Mouse (Mus musculus) neural tube, embryonic 11.5 days (tissue): ENCODE results near the gene Pde8a. TPM values are rescaled to one million over a fixed set of nuclear protein-coding genes. Genes with fewer than 3 reads are reported as not detected.

ENCODE experiments used
- ATAC-seq: fragments of 200-750 bp; cut with Nextera tagmentation; 2 replicates; pipeline ENCODE4 v1.8.0; 2017; ENCODE audit warnings: moderate number of reproducible peaks, mild to moderate bottlenecking, moderate TSS enrichment, moderate library complexity; ENCODE audit not compliant: insufficient read depth, low FRiP score, low TSS enrichment
- DNase-seq: peaks from one replicate; pipeline ENCODE4 v3.0.0-alpha.2; 2015; ENCODE audit warnings: low spot score
- H3K27ac ChIP-seq: fragments of 300-500 bp; sonication (generic); 2 replicates; pipeline ENCODE4 v1.5.1; 2014; ENCODE audit warnings: low read depth, mild to moderate bottlenecking, low read length
- H3K27me3 ChIP-seq: fragments of 300-500 bp; sonication (generic); 2 replicates; pipeline ENCODE4 v1.6.1; 2014; ENCODE audit warnings: mild to moderate bottlenecking, low read length, mixed read lengths; ENCODE audit not compliant: control insufficient read depth, insufficient read depth
- H3K36me3 ChIP-seq: fragments of 300-500 bp; sonication (generic); 2 replicates; pipeline ENCODE4 v1.6.1; 2014; ENCODE audit warnings: mild to moderate bottlenecking, low read length, moderate library complexity, mixed read lengths; ENCODE audit not compliant: control insufficient read depth, insufficient read depth
- H3K4me1 ChIP-seq: fragments of 300-500 bp; sonication (generic); 2 replicates; pipeline ENCODE4 v1.6.1; 2014; ENCODE audit warnings: low read length, mixed read lengths; ENCODE audit not compliant: control insufficient read depth, insufficient read depth
- H3K4me2 ChIP-seq: fragments of 300-500 bp; sonication (generic); 2 replicates; pipeline ENCODE4 v1.6.1; 2014; ENCODE audit warnings: low read depth, mild to moderate bottlenecking, moderate library complexity
- H3K4me3 ChIP-seq: fragments of 300-500 bp; sonication (generic); 2 replicates; pipeline ENCODE4 v1.5.1; 2014; ENCODE audit warnings: low read depth, low read length
- H3K9ac ChIP-seq: fragments of 300-500 bp; sonication (generic); 2 replicates; pipeline ENCODE4 v1.6.1; 2014; ENCODE audit warnings: mild to moderate bottlenecking, low read length
- H3K9me3 ChIP-seq: fragments of 300-500 bp; sonication (generic); 2 replicates; pipeline ENCODE4 v1.6.1; 2016; ENCODE audit warnings: low read length; ENCODE audit not compliant: control insufficient read depth
- WGBS: fragments of 180-500 bp; shearing (Covaris S2); extraction: QIAGEN DNeasy Blood & Tissue Kit; methylation state at CpG from one replicate; pipeline ENCODE4 v1.1.7; 2014; 5-methylcytosine and 5-hydroxymethylcytosine counted together
- polyA plus RNA-seq: library from polyadenylated mRNA; unstranded; fragments of >200 nt; fragmentation: Nextera tagmentation; extraction: Ambion mirVana; gene quantifications from 2 replicates; pipeline ENCODE4 v1.2.1, GENCODE M21; 2014

The Pde8a gene
- polyA plus RNA-seq, 1 experiment from 2014 or later = 3.1 TPM

- 91% methylated on average over 6 of the region's 6 CpGs for WGBS
- Histone ChIP-seq H3K4me3 (no peak overlapping the region), H3K4me1 (no peaks in the 10 kb centered on the region), H3K4me2 (no peak overlapping the region), H3K27me3 (no peaks in the 10 kb centered on the region), H3K9me3 (no peaks in the 10 kb centered on the region), H3K36me3 (no peaks in the 10 kb centered on the region), H3K27ac (no peak overlapping the region), H3K9ac (no peak overlapping the region)
- no peak for ATAC-seq
- DNase-seq = no peak
Measured at GRCm38 (mm10) chr7:81319749-81320148, 106.4 kb downstream of the Pde8a start.

- DNase-seq (no peak), ATAC-seq (no peak)
- Histone ChIP-seq H3K4me1 (no peaks in the 10 kb centered on the region), H3K36me3 (no peaks in the 10 kb centered on the region), H3K27ac (no peak overlapping the region), H3K9me3 (no peaks in the 10 kb centered on the region), H3K4me2 (no peak overlapping the region), H3K4me3 (no peak overlapping the region), H3K27me3 (no peaks in the 10 kb centered on the region), H3K9ac (no peak overlapping the region)
- WGBS = 85% methylated on average over 5 of the region's 5 CpGs
Measured at GRCm38 (mm10) chr7:81321776-81322175, 108.4 kb downstream of the Pde8a start.

GRCm38 (mm10) chr7:81326043-81326442 is 112.6 kb downstream of the Pde8a start:
- no peak overlapping the region for H3K4me2 ChIP-seq
- H3K4me3 ChIP-seq = no peak overlapping the region
- H3K36me3 ChIP-seq = no peaks in the 10 kb centered on the region
- 91% methylated on average over 12 of the region's 12 CpGs for WGBS
- no peak overlapping the region for H3K27ac ChIP-seq
- no peak for ATAC-seq
- H3K27me3 ChIP-seq = no peaks in the 10 kb centered on the region
- DNase-seq = no peak
- H3K4me1 ChIP-seq = no peaks in the 10 kb centered on the region
- no peaks in the 10 kb centered on the region for H3K9me3 ChIP-seq
- H3K9ac ChIP-seq = no peak overlapping the region

GRCm38 (mm10) chr7:81326859-81327258 is 113.5 kb downstream of the Pde8a start:
- no peak overlapping the region for H3K9ac ChIP-seq
- no peaks in the 10 kb centered on the region for H3K4me1 ChIP-seq
- H3K27ac ChIP-seq = no peak overlapping the region
- no peak overlapping the region for H3K4me3 ChIP-seq
- H3K36me3 ChIP-seq = no peaks in the 10 kb centered on the region
- ATAC-seq (no peak), DNase-seq (no peak)
- no peak overlapping the region for H3K4me2 ChIP-seq
- 82% methylated on average over 6 of the region's 6 CpGs for WGBS
- no peaks in the 10 kb centered on the region for H3K27me3 ChIP-seq
- no peaks in the 10 kb centered on the region for H3K9me3 ChIP-seq

- Histone ChIP-seq H3K4me1 (no peaks in the 10 kb centered on the region), H3K4me3 (no peak overlapping the region), H3K27me3 (no peaks in the 10 kb centered on the region), H3K4me2 (no peak overlapping the region), H3K36me3 (no peaks in the 10 kb centered on the region), H3K9me3 (no peaks in the 10 kb centered on the region), H3K27ac (no peak overlapping the region), H3K9ac (no peak overlapping the region)
- no peak for ATAC-seq
- no peak for DNase-seq
- 87% methylated on average over 10 of the region's 10 CpGs for WGBS
Measured at GRCm38 (mm10) chr7:81327661-81328060, 114.3 kb downstream of the Pde8a start.

DNA sequence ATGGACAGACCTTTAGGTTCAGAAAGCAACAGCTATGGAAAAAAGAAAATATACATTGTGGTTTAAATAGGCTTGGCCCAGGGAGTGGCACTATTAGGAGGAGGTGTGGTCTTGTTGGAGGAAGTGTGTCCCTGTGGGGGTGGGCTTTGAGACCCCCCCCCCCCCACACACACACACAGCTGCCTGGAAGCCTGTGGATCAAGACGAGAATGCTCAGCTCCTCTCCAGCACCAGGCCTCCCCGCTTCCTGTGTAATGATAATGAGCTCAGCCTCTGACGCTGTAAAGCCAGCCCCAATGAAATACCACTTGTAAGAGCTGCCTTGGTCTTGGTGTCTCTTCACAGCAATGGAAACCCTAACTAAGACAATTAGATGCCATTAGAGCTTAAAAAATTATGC is 117.4 kb downstream of the Pde8a start:
- ATAC-seq (no peak), DNase-seq (no peak)
- Histone ChIP-seq H3K27ac (no peak overlapping the region), H3K9ac (no peak overlapping the region), H3K4me3 (no peak overlapping the region), H3K9me3 (no peaks in the 10 kb centered on the region), H3K4me1 (no peaks in the 10 kb centered on the region), H3K27me3 (no peaks in the 10 kb centered on the region), H3K4me2 (no peak overlapping the region), H3K36me3 (no peaks in the 10 kb centered on the region)
- 28% methylated on average over 3 of the region's 3 CpGs for WGBS

GRCm38 (mm10) chr7:81331851-81332250 is 118.5 kb downstream of the Pde8a start:
- Histone ChIP-seq H3K27me3 (no peaks in the 10 kb centered on the region), H3K9ac (no peak overlapping the region), H3K4me3 (no peak overlapping the region), H3K9me3 (no peaks in the 10 kb centered on the region), H3K27ac (no peak overlapping the region), H3K36me3 (no peaks in the 10 kb centered on the region), H3K4me2 (no peak overlapping the region), H3K4me1 (no peaks in the 10 kb centered on the region)
- no peak for DNase-seq
- WGBS = 88% methylated on average over 7 of the region's 7 CpGs
- no peak for ATAC-seq

DNA sequence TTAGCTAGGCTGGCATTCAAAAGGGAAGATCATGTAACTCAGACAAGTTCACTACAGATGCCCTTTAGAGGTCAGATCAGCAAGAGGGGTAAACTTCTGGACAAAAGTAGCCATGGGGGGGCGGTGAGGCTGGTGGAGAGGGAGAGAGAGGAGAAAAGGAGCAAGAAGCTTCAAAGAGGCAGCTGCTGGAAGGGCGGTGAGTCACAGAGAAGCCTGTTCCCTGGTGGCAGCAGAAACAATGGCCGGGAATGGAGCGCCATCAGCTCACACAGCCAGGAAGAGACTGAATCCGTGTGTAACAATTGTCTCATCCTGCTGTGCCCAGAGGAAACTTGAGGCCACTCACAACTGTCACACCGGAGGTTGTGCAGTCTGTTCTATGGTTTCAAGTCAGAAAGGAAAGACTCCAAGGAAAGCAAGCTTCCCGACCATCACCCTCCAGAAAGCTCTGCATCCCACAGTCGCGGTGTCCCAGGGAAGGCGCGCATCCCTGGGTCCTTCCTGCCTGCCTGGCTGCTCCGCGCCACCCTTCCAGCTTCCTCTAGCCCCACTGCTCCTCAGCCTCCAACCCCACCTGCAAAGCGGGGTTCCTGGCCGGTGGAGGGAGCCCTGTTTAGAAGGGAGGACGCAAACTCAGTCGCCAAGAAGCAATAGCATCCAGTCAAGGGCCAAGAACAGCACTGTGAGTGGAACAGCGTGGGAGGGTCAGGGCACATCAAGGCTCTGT is 122.5 kb downstream of the Pde8a start:
- H3K4me2 ChIP-seq = no peak overlapping the region
- DNase-seq (peak; percentile 39), ATAC-seq (no peak)
- H3K9me3 ChIP-seq = no peaks in the 10 kb centered on the region
- whole genome bisulfite sequencing = 67% methylated on average over 18 of the region's 18 CpGs
- no peak overlapping the region for H3K9ac ChIP-seq
- H3K27ac ChIP-seq = no peak overlapping the region
- H3K36me3 ChIP-seq = peaks cover 9% of the 10 kb centered on the region
- H3K4me3 ChIP-seq = no peak overlapping the region
- no peaks in the 10 kb centered on the region for H3K4me1 ChIP-seq
- H3K27me3 ChIP-seq = no peaks in the 10 kb centered on the region

DNA sequence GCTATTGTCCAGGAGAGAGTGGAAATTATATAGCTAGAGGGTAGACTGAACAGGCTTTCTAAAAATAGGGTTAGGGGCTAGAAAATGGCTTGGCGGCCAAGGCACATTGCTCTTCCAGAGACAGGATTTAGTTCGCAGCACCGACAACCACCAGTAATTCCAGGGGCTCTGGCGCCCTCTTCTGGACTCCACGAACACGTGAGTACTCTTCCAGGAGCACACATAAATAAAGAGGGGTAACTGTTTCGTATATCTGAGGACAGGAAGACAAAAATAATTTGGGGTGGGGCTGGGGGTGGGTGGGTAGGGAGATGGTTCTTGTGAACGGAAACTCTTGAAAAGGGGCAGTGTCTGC is 123.0 kb downstream of the Pde8a start:
- no peak overlapping the region for H3K9ac ChIP-seq
- no peaks in the 10 kb centered on the region for H3K4me1 ChIP-seq
- H3K4me2 ChIP-seq = no peak overlapping the region
- no peak overlapping the region for H3K27ac ChIP-seq
- H3K4me3 ChIP-seq = no peak overlapping the region
- peak; percentile 77 for DNase-seq
- no peaks in the 10 kb centered on the region for H3K27me3 ChIP-seq
- no peak; the same call in 1 of the 2 replicates for ATAC-seq
- WGBS = 50% methylated on average over 8 of the region's 8 CpGs
- H3K9me3 ChIP-seq = no peaks in the 10 kb centered on the region
- H3K36me3 ChIP-seq = peaks cover 11% of the 10 kb centered on the region
